Mouse (Mus musculus): ENCODE measurements at regions not wholly inside any gene's neighbourhood (a gene's known extent, or its start where the extent isn't known, plus 50 kb on each side); places are given as distances from the start of the nearest gene placed in this dataset.

- DNase-seq (ENCODE audit: low read depth, low spot score), result no peak
These were observed 131.1 kb downstream of the Gm9733 start for GRCm38 (mm10) chr3:15200990-15201389.

- DNase-seq (ENCODE audit: low read depth, low spot score), result no peak
These were observed 129.3 kb downstream of the Gm9733 start for GRCm38 (mm10) chr3:15202760-15203159.

GRCm38 (mm10) chr3:15205266-15206229, 126.6 kb downstream of the Gm9733 start:
- DNase-seq (ENCODE audit: low read depth, low spot score), result peak; percentile 19

- no peak for DNase-seq (ENCODE audit: low read depth, low spot score)
These were observed 119.7 kb downstream of the Gm9733 start for GRCm38 (mm10) chr3:15212357-15212756.

GRCm38 (mm10) chr3:15217591-15217990, 114.5 kb downstream of the Gm9733 start:
- DNase-seq (ENCODE audit: low read depth, low spot score), result no peak

GRCm38 (mm10) chr3:15219275-15219674, 112.8 kb downstream of the Gm9733 start:
- no peak for DNase-seq (ENCODE audit: low read depth, low spot score)

GRCm38 (mm10) chr3:15223266-15223665, 108.8 kb downstream of the Gm9733 start:
- DNase-seq (ENCODE audit: low read depth, low spot score), result no peak

- DNase-seq (ENCODE audit: low read depth, low spot score), result no peak
These were observed 107.7 kb downstream of the Gm9733 start for GRCm38 (mm10) chr3:15224452-15224851.

GRCm38 (mm10) chr3:15228641-15229040, 103.5 kb downstream of the Gm9733 start:
- no peak for DNase-seq (ENCODE audit: low read depth, low spot score)

GRCm38 (mm10) chr3:15230204-15230603, 101.9 kb downstream of the Gm9733 start:
- no peak for DNase-seq (ENCODE audit: low read depth, low spot score)

GRCm38 (mm10) chr3:15231433-15231832, 100.7 kb downstream of the Gm9733 start:
- DNase-seq (ENCODE audit: low read depth, low spot score), result no peak

- no peak for DNase-seq (ENCODE audit: low read depth, low spot score)
These were observed 94.2 kb downstream of the Gm9733 start for GRCm38 (mm10) chr3:15237817-15238432.

GRCm38 (mm10) chr3:15242388-15242787, 89.7 kb downstream of the Gm9733 start:
- DNase-seq (ENCODE audit: low read depth, low spot score), result no peak

GRCm38 (mm10) chr3:15243584-15243983, 88.5 kb downstream of the Gm9733 start:
- DNase-seq (ENCODE audit: low read depth, low spot score), result no peak

- DNase-seq (ENCODE audit: low read depth, low spot score), result peak; percentile 59
These were observed 87.1 kb downstream of the Gm9733 start for GRCm38 (mm10) chr3:15244999-15245398.

Measured in mesoderm, embryonic 11.5 days (tissue).